Mouse (Mus musculus): ENCODE data around the gene 2610507B11Rik.

Gene 2610507B11Rik

DNA sequence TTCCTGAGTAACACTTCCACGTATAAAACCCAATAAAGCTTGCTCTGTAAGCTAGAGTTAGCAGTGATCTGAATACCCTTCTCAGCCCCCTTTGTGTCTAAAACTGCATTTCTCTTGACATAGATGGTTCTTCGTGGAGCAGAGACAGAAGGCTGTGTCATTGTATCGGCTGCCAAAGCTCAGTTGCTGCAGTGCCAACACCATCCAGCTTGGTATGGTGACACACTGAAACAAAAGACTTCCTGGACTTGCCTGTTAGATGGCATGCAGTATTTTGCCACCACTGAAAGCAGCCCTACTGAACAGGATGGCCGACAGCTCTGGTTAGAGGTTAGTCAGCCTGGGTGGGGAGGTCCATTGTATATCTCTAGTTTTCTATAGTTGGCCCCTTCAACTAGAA lies 18.0 kb downstream of the 2610507B11Rik start:
- DNase-seq (ENCODE audit: low spot score in 2 of 2): no peak

GRCm38 (mm10) chr11:78289146-78289763 lies 27.7 kb downstream of the 2610507B11Rik start:
- DNase-seq (ENCODE audit: low spot score in 2 of 2): no peak

GRCm38 (mm10) chr11:78290654-78291053 lies 29.1 kb downstream of the 2610507B11Rik start, which contains the start of gene BC030499:
TSS of gene BC030499 (plus strand) at chr11:78290841.
- DNase-seq (ENCODE audit: low spot score in 2 of 2): no peak

DNA sequence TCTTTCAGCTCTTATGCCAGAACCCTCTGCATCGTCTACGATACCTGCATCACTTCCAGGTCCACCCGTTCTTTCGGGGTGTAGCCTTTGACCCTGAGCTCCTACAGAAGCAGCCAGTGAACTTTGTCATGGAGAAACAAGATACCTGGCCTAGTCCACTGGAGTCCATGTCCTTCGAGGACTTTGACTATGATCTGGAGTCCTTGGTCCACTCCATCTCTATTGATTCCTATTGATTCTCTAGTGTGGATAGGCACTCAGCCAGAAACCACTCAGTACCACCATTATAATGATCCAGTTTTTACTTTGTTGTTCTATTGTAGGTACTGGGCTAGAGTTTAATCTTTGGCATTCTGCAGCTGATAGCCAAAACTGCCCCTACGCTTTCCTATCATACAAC lies 33.0 kb downstream of the 2610507B11Rik start:
- no peak for DNase-seq (ENCODE audit: low spot score in 2 of 2)

DNA sequence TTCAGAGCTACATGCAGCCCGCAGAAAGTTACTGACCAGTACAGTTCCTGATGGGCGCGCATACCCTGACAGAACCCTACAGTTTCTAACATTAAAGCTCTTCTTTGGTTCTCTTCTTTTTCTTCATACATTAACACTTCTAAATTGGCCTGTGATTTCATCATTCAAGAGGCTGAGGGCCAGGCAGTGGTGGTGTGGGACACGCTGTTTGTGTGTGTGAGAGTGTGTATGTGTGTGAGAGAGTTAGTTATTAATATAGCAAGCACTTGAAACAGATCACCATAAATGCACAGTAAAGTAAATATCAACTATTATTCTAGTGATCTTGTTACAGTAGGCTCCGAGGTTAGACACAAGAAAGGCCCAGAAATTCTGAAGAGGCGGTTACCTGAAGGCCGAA lies 39.4 kb downstream of the 2610507B11Rik start:
- no peak for DNase-seq (ENCODE audit: low spot score in 2 of 2)

GRCm38 (mm10) chr11:78301357-78302084 lies 40.0 kb downstream of the 2610507B11Rik start, which contains the start of gene Spag5:
TSS of gene Spag5 (plus strand) at chr11:78301529.
- DNase-seq (ENCODE audit: low spot score in 2 of 2): peak; percentile 83 to 86

- no peak for DNase-seq (ENCODE audit: low spot score in 2 of 2)
Observed at GRCm38 (mm10) chr11:78305272-78305671, 43.7 kb downstream of the 2610507B11Rik start.

- DNase-seq (ENCODE audit: low spot score in 2 of 2): no peak
Observed at GRCm38 (mm10) chr11:78310861-78311511, 49.4 kb downstream of the 2610507B11Rik start.

DNA sequence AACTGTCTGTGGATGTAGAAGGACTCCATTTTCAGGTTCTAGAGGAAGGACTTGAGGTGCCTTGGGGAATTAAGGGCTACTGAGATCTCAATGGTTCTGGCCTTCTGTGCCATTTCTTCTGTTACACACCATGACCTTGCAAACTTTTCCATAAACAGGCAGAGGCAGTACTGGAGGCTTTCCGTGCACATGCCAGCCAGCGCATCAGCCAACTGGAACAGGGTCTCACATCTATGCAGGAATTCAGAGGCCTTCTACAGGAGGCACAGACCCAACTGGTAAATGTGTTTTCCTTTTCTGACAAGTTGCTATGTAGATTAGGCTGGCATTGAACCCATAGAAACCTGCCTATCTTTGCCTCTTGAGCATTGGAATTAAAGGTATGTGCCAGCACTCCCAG lies 52.1 kb downstream of the 2610507B11Rik start:
- DNase-seq (ENCODE audit: low spot score in 2 of 2): no peak

GRCm38 (mm10) chr11:78318411-78318810 lies 56.9 kb downstream of the 2610507B11Rik start:
- no peak for DNase-seq (ENCODE audit: low spot score in 2 of 2)

GRCm38 (mm10) chr11:78322076-78322831 lies 60.7 kb downstream of the 2610507B11Rik start:
- no peak for DNase-seq (ENCODE audit: low spot score in 2 of 2)

DNA sequence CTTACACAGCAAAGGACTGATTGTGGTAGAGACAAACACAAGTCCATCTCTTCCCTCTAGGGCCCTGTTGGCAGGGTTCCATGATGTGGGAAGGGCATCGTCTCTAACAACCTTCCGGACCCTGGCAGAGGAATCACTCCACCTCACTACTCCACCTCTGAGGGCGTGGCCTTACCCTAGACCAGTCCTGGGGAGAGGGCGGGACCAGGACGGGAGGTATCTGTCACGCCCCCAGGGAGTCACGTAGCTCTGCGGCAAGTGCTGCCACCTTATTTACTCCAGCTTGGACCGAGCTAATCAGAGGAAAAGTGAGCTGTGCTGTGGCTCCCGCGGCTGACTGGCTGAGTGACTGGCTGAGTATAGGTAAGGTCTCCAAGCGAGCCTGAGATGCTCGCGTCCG lies 61.3 kb downstream of the 2610507B11Rik start, which contains the start of gene Aldoc:
Gene Aldoc (plus strand): TSS at position 109 of the 400 bp plus-strand sequence.
- peak; percentile 64 to 69 for DNase-seq (ENCODE audit: low spot score in 2 of 2)

GRCm38 (mm10) chr11:78324000-78324785 lies 62.6 kb downstream of the 2610507B11Rik start:
- DNase-seq (ENCODE audit: low spot score in 2 of 2): no peak

DNA sequence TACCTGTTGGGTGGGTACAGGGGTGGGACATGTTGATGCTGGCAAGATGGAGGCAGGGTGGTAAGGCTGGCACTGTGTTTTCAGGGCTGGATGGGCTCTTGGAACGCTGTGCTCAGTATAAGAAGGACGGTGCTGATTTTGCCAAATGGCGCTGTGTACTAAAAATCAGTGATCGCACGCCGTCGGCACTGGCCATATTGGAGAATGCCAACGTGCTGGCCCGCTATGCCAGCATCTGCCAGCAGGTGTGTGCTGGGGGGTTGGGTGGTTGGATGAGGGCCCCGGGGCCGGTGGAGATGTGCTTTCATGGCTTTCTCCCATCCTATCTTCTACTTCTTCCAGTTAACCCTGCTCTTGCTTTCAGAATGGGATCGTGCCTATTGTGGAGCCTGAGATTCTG lies 63.4 kb downstream of the 2610507B11Rik start:
- DNase-seq (ENCODE audit: low spot score in 2 of 2): no peak

- DNase-seq (ENCODE audit: low spot score in 2 of 2): no peak
Observed at GRCm38 (mm10) chr11:78327215-78327614, 65.7 kb downstream of the 2610507B11Rik start.

DNA sequence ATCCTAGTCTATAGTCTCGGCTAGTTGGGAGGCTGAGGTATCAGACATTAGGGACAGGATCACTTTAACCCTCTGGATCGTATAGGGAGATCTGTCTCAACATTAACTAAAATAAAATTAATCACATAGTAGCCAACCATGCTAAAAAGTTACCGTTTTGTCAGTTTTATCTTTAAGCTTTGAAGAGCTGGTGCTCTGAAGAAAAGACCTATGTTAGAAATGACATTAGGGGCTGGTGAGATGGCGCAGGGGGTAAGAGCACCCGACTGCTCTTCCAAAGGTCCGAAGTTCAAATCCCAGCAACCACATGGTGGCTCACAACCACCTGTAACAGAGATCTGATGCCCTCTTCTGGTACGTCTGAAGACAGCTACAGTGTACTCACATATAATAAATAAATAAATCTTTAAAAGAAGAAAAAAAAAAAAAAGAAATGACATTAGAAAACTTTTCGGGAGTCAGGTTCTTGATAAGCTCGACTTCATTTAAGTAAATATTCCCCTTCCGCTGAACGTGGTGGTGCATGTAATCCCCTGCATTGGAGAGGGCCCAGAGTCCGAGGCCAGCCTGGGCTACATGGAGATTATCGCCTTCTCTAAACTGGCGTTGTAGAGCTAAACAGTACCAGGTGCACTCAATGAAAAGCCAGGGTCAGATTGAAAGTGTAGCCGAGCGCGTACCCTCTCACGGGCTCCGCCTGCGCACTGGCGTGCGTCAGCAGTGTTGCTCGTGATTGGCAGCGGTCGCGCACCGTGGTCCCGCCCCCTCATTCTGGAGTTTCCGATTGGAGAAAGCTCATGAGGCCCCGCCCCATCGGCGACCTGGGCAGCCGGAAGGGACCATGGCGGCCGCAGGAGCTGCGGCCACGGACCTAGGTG lies 66.3 kb downstream of the 2610507B11Rik start, which contains the start of gene Pigs:
Gene Pigs (plus strand): TSS at position 782 of the 878 bp plus-strand sequence.
- peak; percentile 95 to 96 for DNase-seq (ENCODE audit: low spot score in 2 of 2)

- DNase-seq (ENCODE audit: low spot score in 2 of 2): no peak
Observed at GRCm38 (mm10) chr11:78328512-78329056, 67.0 kb downstream of the 2610507B11Rik start.

- no peak for DNase-seq (ENCODE audit: low spot score in 2 of 2)
Observed at GRCm38 (mm10) chr11:78332676-78333075, 71.1 kb downstream of the 2610507B11Rik start.

DNA sequence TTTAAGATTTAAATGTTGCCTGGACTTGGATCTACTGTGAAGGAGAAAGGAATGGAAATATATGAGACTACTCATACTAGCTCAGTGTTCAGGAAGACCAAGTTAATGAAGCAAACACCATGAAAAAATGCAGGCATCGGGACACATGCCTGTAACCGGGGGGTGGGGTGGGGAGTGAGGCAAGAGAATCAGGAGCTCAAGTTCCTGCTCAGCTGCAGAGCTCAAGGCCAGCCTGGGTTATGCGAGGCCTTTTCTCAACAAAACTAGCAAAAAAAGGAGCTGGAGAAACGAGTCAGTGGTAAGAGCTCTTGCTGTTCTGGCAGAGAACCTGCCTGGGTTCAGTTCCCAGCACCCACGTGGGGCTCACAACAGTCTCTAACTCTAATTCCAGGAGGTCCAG lies 72.4 kb downstream of the 2610507B11Rik start:
- DNase-seq (ENCODE audit: low spot score in 2 of 2): no peak

- no peak for DNase-seq (ENCODE audit: low spot score in 2 of 2)
Observed at GRCm38 (mm10) chr11:78337040-78337439, 75.5 kb downstream of the 2610507B11Rik start.

Measured in spleen, postnatal 14 days (tissue).